Mouse (Mus musculus): Measurements from ENCODE around the gene Acacb.

DNA sequence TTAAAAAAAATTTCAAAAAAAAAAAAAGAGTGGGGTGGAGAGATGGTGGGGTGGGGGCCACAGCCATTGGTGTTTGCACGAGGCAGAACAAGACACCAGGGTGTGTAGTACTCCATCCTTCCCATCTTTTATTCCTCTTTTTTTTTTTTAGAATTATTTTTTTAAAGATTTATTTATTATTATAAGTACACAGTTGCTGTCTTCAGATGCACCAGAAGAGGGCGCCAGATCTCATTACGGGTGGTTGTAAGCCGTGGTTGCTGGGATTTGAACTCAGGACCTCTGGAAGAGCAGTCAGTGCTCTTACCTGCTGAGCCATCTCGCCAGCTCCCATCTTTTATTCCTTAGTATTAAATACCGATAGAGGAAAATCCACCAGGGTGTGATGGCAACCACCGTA lies 27.1 kb downstream of the Acacb start:
- TF ChIP-seq CTCF (IDR thresholded peaks at IDR 0.05; ENCODE audit: low read depth): peak; percentile 51
- TF ChIP-seq EP300 (optimal IDR thresholded peaks at IDR 0.05): no peak
